Comparison of ENCODE assay signal across 14 mouse cellular contexts in genomic region chr9:104075808-104076207, GRCm38 (mm10). TPM values are rescaled to one million over a fixed set of nuclear protein-coding genes. Genes with fewer than 3 reads are reported as not detected.
DNase-seq lines count a peak whose midpoint lies in the region; ATAC-seq and TF ChIP-seq lines count a peak whose summit lies in the region.
"Had no signal": no experiment of that assay in that cellular context is flagged by ENCODE, and none has a peak within 500 bp of the region (broad histone marks: within the 10 kb centered on the region; RNA-seq: fewer than 3 reads in every experiment).

No protein-coding gene starts in this region.

- no peak for ATAC-seq in kidney, embryonic 15.5 days (replicated peaks; ENCODE audit: low FRiP score)
- ATAC-seq in Patski = no peak
- ATAC-seq in hematopoietic stem cell, adult 5-6 weeks (replicated peaks in 1 of 2; ENCODE audit: insufficient read depth in 1 of 2, low FRiP score in 2 of 2, low TSS enrichment in 1 of 2, low read depth in 1 of 2, poor library complexity in 2 of 2, severe bottlenecking in 2 of 2) = 0 out of 4 replicates have a peak, but pooled peaks have one; percentile 37 to 53
- no peak for ATAC-seq in forebrain, embryonic 11.5 days (replicated peaks; ENCODE audit: low FRiP score)

- H3K4me1 ChIP-seq in kidney, adult 2 months (ENCODE audit: control insufficient read depth, insufficient read depth, low read length) = peaks cover 5% of the 10 kb centered on the region
- no peaks in the 10 kb centered on the region for H3K4me1 ChIP-seq in kidney, embryonic 15.5 days
- 0 out of 2 replicates have a peak, but pooled peaks cover under 1% of the 10 kb centered on the region for H3K4me1 ChIP-seq in E14TG2a.4 (replicated peaks; ENCODE audit: low read depth, low read length)
- no peaks in the 10 kb centered on the region for H3K4me1 ChIP-seq in forebrain, embryonic 11.5 days (replicated peaks; ENCODE audit: control insufficient read depth, insufficient read depth, low read length)
- H3K4me1 ChIP-seq: embryonic facial prominence, embryonic 13.5 days; limb, embryonic 15.5 days had no signal

- WGBS in kidney, adult 2 months = 67% methylated on average over 2 of the region's 2 CpGs
- 63% methylated on average over 2 of the region's 2 CpGs for WGBS in kidney, embryonic 15.5 days
- WGBS in forebrain, embryonic 11.5 days = 70% methylated on average over 2 of the region's 2 CpGs

- H3K9ac ChIP-seq in kidney, embryonic 15.5 days = no peak overlapping the region
- H3K9ac ChIP-seq in forebrain, embryonic 11.5 days (ENCODE audit: low read length) = no peak overlapping the region
- H3K9ac ChIP-seq: embryonic facial prominence, embryonic 13.5 days; limb, embryonic 15.5 days had no signal

- peak; percentile 16 for DNase-seq in kidney, adult 2 months
- no peak for DNase-seq in Patski (ENCODE audit: low read depth, low spot score)
- no peak for DNase-seq in ovary, postnatal 14 days (ENCODE audit: low spot score)
- no peak for DNase-seq in forebrain, embryonic 11.5 days (ENCODE audit: low spot score)
- no peak for DNase-seq in ovary, postnatal 10 days (ENCODE audit: low spot score)
- DNase-seq: adrenal gland, postnatal 36 days had no signal

- no peak overlapping the region for H3K4me2 ChIP-seq in kidney, embryonic 15.5 days
- no peak overlapping the region for H3K4me2 ChIP-seq in forebrain, embryonic 11.5 days (ENCODE audit: low read depth, low read length, severe bottlenecking)
- H3K4me2 ChIP-seq: embryonic facial prominence, embryonic 13.5 days; heart, embryonic 11.5 days; limb, embryonic 15.5 days had no signal

- H3K4me3 ChIP-seq in kidney, adult 2 months (ENCODE audit: insufficient read depth, low read depth, low read length) = no peak overlapping the region
- H3K4me3 ChIP-seq in kidney, embryonic 15.5 days (replicated peaks) = no peak overlapping the region
- H3K4me3 ChIP-seq in E14TG2a.4 (replicated peaks; ENCODE audit: low read length) = no peak overlapping the region
- H3K4me3 ChIP-seq in forebrain, embryonic 11.5 days (ENCODE audit: low read depth, low read length) = no peak overlapping the region
- H3K4me3 ChIP-seq: embryonic facial prominence, embryonic 13.5 days; limb, embryonic 15.5 days; myocyte had no signal

- no peak overlapping the region for H3K27ac ChIP-seq in kidney, adult 2 months (ENCODE audit: insufficient read depth, low read depth, low read length)
- no peak overlapping the region for H3K27ac ChIP-seq in kidney, embryonic 15.5 days
- no peak overlapping the region for H3K27ac ChIP-seq in forebrain, embryonic 11.5 days (ENCODE audit: low read depth, low read length)
- H3K27ac ChIP-seq: embryonic facial prominence, embryonic 13.5 days; limb, embryonic 15.5 days had no signal

- no peak for TF ChIP-seq POLR2A in kidney, adult 2 months (IDR thresholded peaks at IDR 0.05; ENCODE audit: low read depth, low read length)

- POLR2A ChIA-PET in Patski (lab: Charles Lee) = no interaction called here

- no peaks in the 10 kb centered on the region for H3K9me3 ChIP-seq in kidney, embryonic 15.5 days (replicated peaks)
- H3K9me3 ChIP-seq in E14TG2a.4 (ENCODE audit: low read length) = no peaks in the 10 kb centered on the region
- no peaks in the 10 kb centered on the region for H3K9me3 ChIP-seq in forebrain, embryonic 11.5 days (ENCODE audit: control insufficient read depth, low read length)
- H3K9me3 ChIP-seq: embryonic facial prominence, embryonic 13.5 days; limb, embryonic 15.5 days had no signal

- in situ Hi-C loops in Patski (cut with MboI; ENCODE audit: low pct_unique_long_range_greater_than_20kb) = loop anchor here (5.0 to 10.0 kb wide), 2 partner anchors 129 to 226 kb away; no protein-coding TSS in a partner anchor

- no peak for TF ChIP-seq CTCF in kidney, adult 2 months (conservative IDR thresholded peaks at IDR 0.05; ENCODE audit: insufficient read depth, insufficient read length, low read depth, low read length)
- TF ChIP-seq CTCF in E14TG2a.4 (conservative IDR thresholded peaks at IDR 0.05; ENCODE audit: low read length) = peak; percentile 77
- TF ChIP-seq CTCF in Patski (IDR thresholded peaks at IDR 0.05) = peak; percentile 62

- H3K27me3 ChIP-seq in kidney, adult 2 months (replicated peaks; ENCODE audit: control insufficient read depth, insufficient read depth, low read length) = no peaks in the 10 kb centered on the region
- no peaks in the 10 kb centered on the region for H3K27me3 ChIP-seq in kidney, embryonic 15.5 days
- no peaks in the 10 kb centered on the region for H3K27me3 ChIP-seq in E14TG2a.4 (ENCODE audit: insufficient read depth, low read length)
- H3K27me3 ChIP-seq in Patski = no peaks in the 10 kb centered on the region
- H3K27me3 ChIP-seq in forebrain, embryonic 11.5 days (ENCODE audit: control insufficient read depth, insufficient read depth, low read length) = no peaks in the 10 kb centered on the region
- H3K27me3 ChIP-seq: embryonic facial prominence, embryonic 13.5 days; limb, embryonic 15.5 days had no signal

- no peaks in the 10 kb centered on the region; the same call in 1 of the 2 replicates for H3K36me3 ChIP-seq in kidney, adult 2 months (ENCODE audit: control insufficient read depth, insufficient read depth, low read length)
- no peaks in the 10 kb centered on the region for H3K36me3 ChIP-seq in kidney, embryonic 15.5 days
- H3K36me3 ChIP-seq in E14TG2a.4 (ENCODE audit: insufficient read depth, low read length) = peaks cover 7% of the 10 kb centered on the region; the same call in 1 of the 2 replicates
- H3K36me3 ChIP-seq in forebrain, embryonic 11.5 days (ENCODE audit: control insufficient read depth, insufficient read depth, low read length) = no peaks in the 10 kb centered on the region
- H3K36me3 ChIP-seq: embryonic facial prominence, embryonic 13.5 days had no signal

- CTCF ChIA-PET in Patski (lab: Charles Lee) = interaction anchor here (0.9 to 1.9 kb wide), 9 partner anchors 10 to 80 kb away, joined by 3 to 8 read pairs (median 3); partner anchors contain the start of genes Acad11 and Uba5

RNA-seq across cellular contexts. Expression of gene Acad11, which starts 12.6 kb away (rescaled TPM):
- polyA plus RNA-seq in kidney, adult 2 months (2012; rRNA removed) = 132 and 141 TPM in 2 replicates
- polyA plus RNA-seq in kidney, embryonic 15.5 days (2015; fragmentation: Nextera tagmentation; extraction: Ambion mirVana) = 11.8 and 12.6 TPM in 2 replicates
- 24.7 TPM for polyA plus RNA-seq in Patski (2021)
- total RNA-seq in hematopoietic stem cell, adult 5-6 weeks (2017) = 22.4 and 22.8 TPM in 2 replicates
- polyA plus RNA-seq in forebrain, embryonic 11.5 days (2014; fragmentation: Nextera tagmentation; extraction: Ambion mirVana) = 7.5 and 8.4 TPM in 2 replicates

RNA-seq across cellular contexts. Expression of gene Uba5, which starts 12.9 kb away (rescaled TPM):
- polyA plus RNA-seq in kidney, adult 2 months (2012; rRNA removed) = 14.9 and 19.1 TPM in 2 replicates
- polyA plus RNA-seq in kidney, embryonic 15.5 days (2015; fragmentation: Nextera tagmentation; extraction: Ambion mirVana) = 47.8 and 50.3 TPM in 2 replicates
- 42.2 TPM for polyA plus RNA-seq in Patski (2021)
- total RNA-seq in hematopoietic stem cell, adult 5-6 weeks (2017) = 28.6 and 41.3 TPM in 2 replicates
- polyA plus RNA-seq in forebrain, embryonic 11.5 days (2014; fragmentation: Nextera tagmentation; extraction: Ambion mirVana) = 58.1 and 58.2 TPM in 2 replicates

RNA-seq across cellular contexts. Expression of gene Gm28305, which starts 35.3 kb away (rescaled TPM):
- not detected in 2 replicates for polyA plus RNA-seq in kidney, adult 2 months (2012; rRNA removed)
- polyA plus RNA-seq in kidney, embryonic 15.5 days (2015; fragmentation: Nextera tagmentation; extraction: Ambion mirVana) = not detected in 2 replicates
- not detected for polyA plus RNA-seq in Patski (2021)
- not detected in 2 replicates for total RNA-seq in hematopoietic stem cell, adult 5-6 weeks (2017)
- not detected in 2 replicates for polyA plus RNA-seq in forebrain, embryonic 11.5 days (2014; fragmentation: Nextera tagmentation; extraction: Ambion mirVana)
- total RNA-seq: adrenal gland, postnatal 36 days had no signal
- polyA plus RNA-seq: embryonic facial prominence, embryonic 13.5 days; heart, embryonic 11.5 days; large intestine, adult 2 months; limb, embryonic 15.5 days; myocyte had no signal

RNA-seq across cellular contexts. Expression of gene Ackr4, which starts 50.9 kb away (rescaled TPM):
- 0.35 and 0.64 TPM in 2 replicates for polyA plus RNA-seq in kidney, adult 2 months (2012; rRNA removed)
- polyA plus RNA-seq in kidney, embryonic 15.5 days (2015; fragmentation: Nextera tagmentation; extraction: Ambion mirVana) = 1.8 and 3.1 TPM in 2 replicates
- polyA plus RNA-seq in Patski (2021) = 0.23 TPM
- total RNA-seq in hematopoietic stem cell, adult 5-6 weeks (2017) = not detected in 2 replicates
- polyA plus RNA-seq in forebrain, embryonic 11.5 days (2014; fragmentation: Nextera tagmentation; extraction: Ambion mirVana) = 0.64 and 0.68 TPM in 2 replicates

Comparison
In these comparisons a context has a peak if more than half of its experiments do, and no peak if none do; other contexts are left out.
1. ATAC-seq: peak in hematopoietic stem cell, adult 5-6 weeks (2 of 2); none in kidney, embryonic 15.5 days (single experiment), Patski (single experiment) and forebrain, embryonic 11.5 days (single experiment).